In the genomic region with DNA sequence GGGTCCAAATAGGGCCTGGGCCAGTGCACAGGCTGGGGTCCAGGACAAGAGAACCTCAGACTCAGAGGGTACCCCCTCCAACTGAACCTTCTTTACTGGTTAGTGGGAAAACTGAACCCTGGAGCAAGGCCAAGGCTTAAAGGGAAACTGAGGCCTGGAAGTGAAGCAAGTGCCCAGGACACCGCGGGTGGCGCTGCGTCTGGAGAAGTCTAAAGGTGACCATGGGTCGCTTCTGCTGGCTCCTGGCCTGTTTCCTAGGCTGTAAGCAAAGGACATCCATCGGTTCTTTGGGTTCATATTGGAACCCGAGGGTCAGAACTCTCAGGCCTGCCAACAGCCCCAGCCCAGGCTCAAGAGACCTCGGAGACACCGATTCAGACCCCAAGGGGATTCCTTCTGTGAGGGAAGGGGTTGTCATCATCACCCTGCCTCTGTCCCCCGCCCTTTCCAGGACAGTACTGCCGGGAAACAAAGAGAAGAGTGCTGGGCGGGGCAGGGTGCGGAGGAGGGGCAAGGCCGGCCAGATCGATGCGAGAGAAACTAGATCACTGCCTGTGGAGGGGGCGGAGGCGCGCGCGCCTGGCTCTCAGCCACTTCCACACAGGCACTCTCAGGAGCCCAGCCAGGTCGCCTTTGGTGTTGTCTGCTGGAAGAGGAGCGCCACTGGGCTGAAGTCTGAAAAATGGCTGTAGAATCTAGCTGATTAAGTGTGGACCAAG, we compare ENCODE assay signal across 8 mouse cellular contexts. TPM values are rescaled to one million over a fixed set of nuclear protein-coding genes. Genes with fewer than 3 reads are reported as not detected.
A peak's percentile ranks its signal among the peaks of the same experiment; 100 is the strongest.
DNase-seq lines count a peak whose midpoint lies in the region; ATAC-seq and TF ChIP-seq lines count a peak whose summit lies in the region.
"Had no signal": no experiment of that assay in that cellular context is flagged by ENCODE, and none has a peak within 500 bp of the region (broad histone marks: within the 10 kb centered on the region; RNA-seq: fewer than 3 reads in every experiment).

No protein-coding gene starts in this region.

- peak; percentile 66 for TF ChIP-seq POLR2A in ES-Bruce4 (IDR thresholded peaks at IDR 0.05; ENCODE audit: insufficient read depth, low read length)

- ATAC-seq in embryonic facial prominence, embryonic 12.5 days (ENCODE audit: insufficient number of reproducible peaks, insufficient read depth, low FRiP score, low TSS enrichment), result no peak
- ATAC-seq in heart, embryonic 14.5 days (ENCODE audit: insufficient number of reproducible peaks, insufficient read depth, low FRiP score, low read depth), result no peak
- ATAC-seq in neural tube, embryonic 12.5 days (ENCODE audit: low FRiP score, low read depth), result peak; percentile 42
- no peak for ATAC-seq in activated CD4-positive, CD25-positive, alpha-beta regulatory T cell, adult 4 months

- 0 out of 2 replicates have a peak, but pooled peaks cover 3% of the 10 kb centered on the region for H3K27me3 ChIP-seq in ES-Bruce4 (ENCODE audit: control insufficient read depth, insufficient read depth, low read length, poor library complexity, severe bottlenecking)
- H3K27me3 ChIP-seq in embryonic facial prominence, embryonic 12.5 days, result peaks cover 7% of the 10 kb centered on the region; the same call in 1 of the 2 replicates
- peaks cover 44% of the 10 kb centered on the region for H3K27me3 ChIP-seq in heart, embryonic 14.5 days (ENCODE audit: control insufficient read depth, insufficient read depth, low read length)
- peaks cover 43% of the 10 kb centered on the region for H3K27me3 ChIP-seq in limb, embryonic 10.5 days (ENCODE audit: low read depth, poor library complexity, severe bottlenecking)
- H3K27me3 ChIP-seq in neural tube, embryonic 12.5 days (replicated peaks), result peaks cover 26% of the 10 kb centered on the region

- H3K4me2 ChIP-seq in embryonic facial prominence, embryonic 12.5 days (replicated peaks), result peak overlapping the region; percentile 88
- peak overlapping the region; percentile 85 for H3K4me2 ChIP-seq in heart, embryonic 14.5 days (ENCODE audit: low read length)
- peak overlapping the region; percentile 86 for H3K4me2 ChIP-seq in neural tube, embryonic 12.5 days (replicated peaks)

- H3K27ac ChIP-seq in ES-Bruce4 (ENCODE audit: insufficient read depth, low read length), result no peak overlapping the region
- no peak overlapping the region; the same call in 1 of the 2 replicates for H3K27ac ChIP-seq in embryonic facial prominence, embryonic 12.5 days
- H3K27ac ChIP-seq in heart, embryonic 14.5 days (replicated peaks in 1 of 2; ENCODE audit: control insufficient read depth in 1 of 2, insufficient read depth in 1 of 2, low read depth in 2 of 2, low read length in 2 of 2), result no peak overlapping the region
- no peak overlapping the region for H3K27ac ChIP-seq in limb, embryonic 10.5 days
- no peak overlapping the region; the same call in 1 of the 2 replicates for H3K27ac ChIP-seq in neural tube, embryonic 12.5 days
- H3K27ac ChIP-seq: macrophage had no signal

- H3K36me3 ChIP-seq in ES-Bruce4 (ENCODE audit: control insufficient read depth, insufficient read depth, low read length, poor library complexity, severe bottlenecking), result no peaks in the 10 kb centered on the region
- H3K36me3 ChIP-seq in embryonic facial prominence, embryonic 12.5 days, result no peaks in the 10 kb centered on the region
- no peaks in the 10 kb centered on the region for H3K36me3 ChIP-seq in heart, embryonic 14.5 days (ENCODE audit: control insufficient read depth, insufficient read depth, low read length)
- H3K36me3 ChIP-seq in limb, embryonic 10.5 days, result no peaks in the 10 kb centered on the region
- H3K36me3 ChIP-seq in neural tube, embryonic 12.5 days, result no peaks in the 10 kb centered on the region

- H3K9me3 ChIP-seq in ES-Bruce4 (replicated peaks; ENCODE audit: control insufficient read depth, insufficient read depth, low read length, poor library complexity, severe bottlenecking), result no peaks in the 10 kb centered on the region
- H3K9me3 ChIP-seq in embryonic facial prominence, embryonic 12.5 days, result no peaks in the 10 kb centered on the region
- H3K9me3 ChIP-seq in heart, embryonic 14.5 days (ENCODE audit: control insufficient read depth, low read length), result 0 out of 2 replicates have a peak, but pooled peaks cover 3% of the 10 kb centered on the region
- no peaks in the 10 kb centered on the region for H3K9me3 ChIP-seq in limb, embryonic 10.5 days (replicated peaks)
- no peaks in the 10 kb centered on the region for H3K9me3 ChIP-seq in neural tube, embryonic 12.5 days

- peak overlapping the region; percentile 93; the same call in 1 of the 2 replicates for H3K4me3 ChIP-seq in ES-Bruce4 (ENCODE audit: low read depth, low read length)
- H3K4me3 ChIP-seq in embryonic facial prominence, embryonic 12.5 days, result peak overlapping the region; percentile 88
- peak overlapping the region in 1 of 2 experiments; percentile 18; a peak in 2 of 4 replicates for H3K4me3 ChIP-seq in heart, embryonic 14.5 days (ENCODE audit: control insufficient read depth in 1 of 2, insufficient read depth in 1 of 2, low read depth in 1 of 2, low read length in 2 of 2)
- H3K4me3 ChIP-seq in limb, embryonic 10.5 days, result peak overlapping the region; percentile 83
- 0 out of 2 replicates have a peak overlapping the region, but pooled peaks have one; percentile 63 for H3K4me3 ChIP-seq in neural tube, embryonic 12.5 days

- TF ChIP-seq CTCF in ES-Bruce4 (IDR thresholded peaks at IDR 0.05; ENCODE audit: low read depth, low read length), result no peak

- TF ChIP-seq EP300 in ES-Bruce4 (IDR thresholded peaks at IDR 0.05; ENCODE audit: insufficient read depth, low read depth, low read length), result peak; percentile 66; the same call in 1 of the 2 replicates

- H3K4me1 ChIP-seq in ES-Bruce4 (ENCODE audit: control insufficient read depth, insufficient read depth, low read length), result no peaks in the 10 kb centered on the region
- peaks cover 18% of the 10 kb centered on the region for H3K4me1 ChIP-seq in embryonic facial prominence, embryonic 12.5 days
- H3K4me1 ChIP-seq in heart, embryonic 14.5 days (ENCODE audit: control insufficient read depth in 2 of 2, insufficient read depth in 2 of 2, low read length in 2 of 2), result peaks cover 0 to 10% of the 10 kb centered on the region in 2 experiments; a peak in 1 of 4 replicates
- H3K4me1 ChIP-seq in limb, embryonic 10.5 days, result peaks cover 35% of the 10 kb centered on the region
- peaks cover 14% of the 10 kb centered on the region; the same call in 1 of the 2 replicates for H3K4me1 ChIP-seq in neural tube, embryonic 12.5 days

- peak; percentile 50 for DNase-seq in WW6 (ENCODE audit: low read depth, low spot score)
- peak; percentile 71 for DNase-seq in limb, embryonic 10.5 days (ENCODE audit: low spot score)

- peak overlapping the region; percentile 97; the same call in 1 of the 2 replicates for H3K9ac ChIP-seq in ES-Bruce4 (ENCODE audit: low read depth, poor library complexity, severe bottlenecking)
- H3K9ac ChIP-seq in embryonic facial prominence, embryonic 12.5 days, result peak overlapping the region; percentile 75; the same call in 1 of the 2 replicates
- no peak overlapping the region for H3K9ac ChIP-seq in heart, embryonic 14.5 days (ENCODE audit: low read length)
- peak overlapping the region; percentile 80 for H3K9ac ChIP-seq in neural tube, embryonic 12.5 days

- 5% methylated on average over 23 of the region's 23 CpGs for WGBS in embryonic facial prominence, embryonic 12.5 days
- WGBS in heart, embryonic 14.5 days, result 6% methylated on average over 23 of the region's 23 CpGs
- WGBS in limb, embryonic 10.5 days, result 5% methylated on average over 23 of the region's 23 CpGs
- WGBS in neural tube, embryonic 12.5 days, result 3% methylated on average over 23 of the region's 23 CpGs

RNA-seq across cellular contexts. Expression of gene Shc2, which starts 0.9 kb away (rescaled TPM):
- 4.6 and 4.7 TPM in 2 replicates for polyA plus RNA-seq in ES-Bruce4 (2011; ENCODE audit: insufficient read depth, insufficient read length, low read depth, missing spikeins)
- 26.2 and 27.2 TPM in 2 replicates for polyA plus RNA-seq in embryonic facial prominence, embryonic 12.5 days (2016; fragmentation: Nextera tagmentation; extraction: Ambion mirVana)
- 1.5 and 1.6 TPM in 2 replicates for polyA plus RNA-seq in heart, embryonic 14.5 days (2014; fragmentation: Nextera tagmentation; extraction: Ambion mirVana)
- 7.8 and 8.6 TPM in 2 replicates for polyA plus RNA-seq in limb, embryonic 10.5 days (2016; fragmentation: Nextera tagmentation; extraction: Ambion mirVana)
- 35.5 and 43.9 TPM in 2 replicates for polyA plus RNA-seq in neural tube, embryonic 12.5 days (2016; fragmentation: Nextera tagmentation; extraction: Ambion mirVana)
- not detected for polyA plus RNA-seq in activated CD4-positive, CD25-positive, alpha-beta regulatory T cell, adult 4 months (2017; shearing (Covaris generic))

RNA-seq across cellular contexts. Expression of gene Odf3l2, which starts 6.9 kb away (rescaled TPM):
- polyA plus RNA-seq in ES-Bruce4 (2011; ENCODE audit: insufficient read depth, insufficient read length, low read depth, missing spikeins), result not detected in 2 replicates
- not detected in 2 replicates for polyA plus RNA-seq in embryonic facial prominence, embryonic 12.5 days (2016; fragmentation: Nextera tagmentation; extraction: Ambion mirVana)
- not detected in 2 replicates for polyA plus RNA-seq in heart, embryonic 14.5 days (2014; fragmentation: Nextera tagmentation; extraction: Ambion mirVana)
- polyA plus RNA-seq in limb, embryonic 10.5 days (2016; fragmentation: Nextera tagmentation; extraction: Ambion mirVana), result not detected in 2 replicates
- not detected in 2 replicates for polyA plus RNA-seq in neural tube, embryonic 12.5 days (2016; fragmentation: Nextera tagmentation; extraction: Ambion mirVana)
- not detected for polyA plus RNA-seq in activated CD4-positive, CD25-positive, alpha-beta regulatory T cell, adult 4 months (2017; shearing (Covaris generic))
- polyA plus RNA-seq: macrophage had no signal

RNA-seq across cellular contexts. Expression of gene C2cd4c, which starts 24.8 kb away (rescaled TPM):
- 0.58 and 0.88 TPM in 2 replicates for polyA plus RNA-seq in ES-Bruce4 (2011; ENCODE audit: insufficient read depth, insufficient read length, low read depth, missing spikeins)
- 0.03 TPM in 1 of 2 replicates, not detected in the other for polyA plus RNA-seq in embryonic facial prominence, embryonic 12.5 days (2016; fragmentation: Nextera tagmentation; extraction: Ambion mirVana)
- not detected in 2 replicates for polyA plus RNA-seq in heart, embryonic 14.5 days (2014; fragmentation: Nextera tagmentation; extraction: Ambion mirVana)
- polyA plus RNA-seq in limb, embryonic 10.5 days (2016; fragmentation: Nextera tagmentation; extraction: Ambion mirVana), result not detected in 2 replicates
- polyA plus RNA-seq in neural tube, embryonic 12.5 days (2016; fragmentation: Nextera tagmentation; extraction: Ambion mirVana), result 0.09 TPM in 1 of 2 replicates, not detected in the other
- not detected for polyA plus RNA-seq in activated CD4-positive, CD25-positive, alpha-beta regulatory T cell, adult 4 months (2017; shearing (Covaris generic))
- polyA plus RNA-seq: macrophage had no signal

RNA-seq across cellular contexts. Expression of gene Madcam1, which starts 25.7 kb away (rescaled TPM):
- 1.9 and 2.6 TPM in 2 replicates for polyA plus RNA-seq in ES-Bruce4 (2011; ENCODE audit: insufficient read depth, insufficient read length, low read depth, missing spikeins)
- 6.7 and 8.4 TPM in 2 replicates for polyA plus RNA-seq in embryonic facial prominence, embryonic 12.5 days (2016; fragmentation: Nextera tagmentation; extraction: Ambion mirVana)
- 1.00 and 1.8 TPM in 2 replicates for polyA plus RNA-seq in heart, embryonic 14.5 days (2014; fragmentation: Nextera tagmentation; extraction: Ambion mirVana)
- 3.7 and 6.4 TPM in 2 replicates for polyA plus RNA-seq in limb, embryonic 10.5 days (2016; fragmentation: Nextera tagmentation; extraction: Ambion mirVana)
- 1.1 and 2.0 TPM in 2 replicates for polyA plus RNA-seq in neural tube, embryonic 12.5 days (2016; fragmentation: Nextera tagmentation; extraction: Ambion mirVana)
- polyA plus RNA-seq in activated CD4-positive, CD25-positive, alpha-beta regulatory T cell, adult 4 months (2017; shearing (Covaris generic)), result under 1 TPM in 1 of 2 experiments, not detected in 1; 0.60 TPM
- polyA plus RNA-seq: macrophage had no signal

RNA-seq across cellular contexts. Expression of gene Tpgs1, which starts 30.5 kb away (rescaled TPM):
- polyA plus RNA-seq in ES-Bruce4 (2011; ENCODE audit: insufficient read depth, insufficient read length, low read depth, missing spikeins), result 11.3 and 14.5 TPM in 2 replicates
- 66.1 and 68.6 TPM in 2 replicates for polyA plus RNA-seq in embryonic facial prominence, embryonic 12.5 days (2016; fragmentation: Nextera tagmentation; extraction: Ambion mirVana)
- polyA plus RNA-seq in heart, embryonic 14.5 days (2014; fragmentation: Nextera tagmentation; extraction: Ambion mirVana), result 44.5 and 48.2 TPM in 2 replicates
- 68.0 and 73.0 TPM in 2 replicates for polyA plus RNA-seq in limb, embryonic 10.5 days (2016; fragmentation: Nextera tagmentation; extraction: Ambion mirVana)
- polyA plus RNA-seq in neural tube, embryonic 12.5 days (2016; fragmentation: Nextera tagmentation; extraction: Ambion mirVana), result 75.2 and 79.6 TPM in 2 replicates
- polyA plus RNA-seq in activated CD4-positive, CD25-positive, alpha-beta regulatory T cell, adult 4 months (2017; shearing (Covaris generic)), result 10 to 100 TPM; 22.5 to 32.9 TPM
